Mouse (Mus musculus): ENCODE results near the gene Stim1.

DNA sequence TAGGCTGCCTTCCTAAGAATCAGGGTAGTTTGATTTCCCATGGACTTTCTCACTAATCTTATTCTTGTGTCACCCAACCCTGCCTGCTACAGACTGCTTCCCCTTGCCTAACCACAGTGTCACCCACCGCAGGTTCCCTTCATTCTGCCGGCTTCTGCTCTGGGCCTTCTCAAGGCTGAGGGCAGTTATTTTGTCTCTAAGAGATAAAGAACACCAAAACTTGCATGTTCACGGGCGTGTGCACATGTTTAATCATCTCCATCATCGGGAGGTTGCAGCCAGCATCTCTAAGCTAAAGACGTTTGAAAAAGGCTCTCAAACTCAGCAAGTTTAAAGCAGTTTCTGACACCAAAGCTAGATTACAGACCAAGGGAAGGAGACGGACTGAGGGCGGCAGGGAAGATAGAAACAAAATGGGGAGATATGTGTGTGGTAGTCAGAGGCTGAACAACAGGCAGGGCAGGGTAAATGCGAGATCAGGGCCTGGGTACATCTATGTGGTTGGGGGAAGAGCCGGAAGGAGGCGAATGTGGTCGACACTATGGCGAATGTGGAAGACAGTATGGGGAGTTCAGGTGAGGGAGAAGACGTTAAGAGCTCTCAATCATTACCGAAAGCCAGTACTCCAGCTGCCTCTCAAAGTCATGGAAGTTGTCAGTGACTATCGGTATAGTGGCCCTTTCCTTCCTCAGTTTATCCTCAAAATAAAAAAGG lies 18.8 kb upstream of the Stim1 start:
- TF ChIP-seq CTCF (IDR thresholded peaks at IDR 0.05; ENCODE audit: low read depth, low read length) (no peak), POLR2A (IDR thresholded peaks at IDR 0.05; ENCODE audit: extremely low read depth, insufficient read depth, low read length) (no peak)
